Mouse (Mus musculus): Measurements from ENCODE around the gene Eno3.

Eno3 gene

GRCm38 (mm10) chr11:70643051-70643450 is 14.0 kb upstream of the Eno3 start:
- in situ Hi-C loops (cut with MboI): no loop called here

- in situ Hi-C loops (cut with MboI): no loop called here
Measured at GRCm38 (mm10) chr11:70644564-70645103, 12.4 kb upstream of the Eno3 start.

DNA sequence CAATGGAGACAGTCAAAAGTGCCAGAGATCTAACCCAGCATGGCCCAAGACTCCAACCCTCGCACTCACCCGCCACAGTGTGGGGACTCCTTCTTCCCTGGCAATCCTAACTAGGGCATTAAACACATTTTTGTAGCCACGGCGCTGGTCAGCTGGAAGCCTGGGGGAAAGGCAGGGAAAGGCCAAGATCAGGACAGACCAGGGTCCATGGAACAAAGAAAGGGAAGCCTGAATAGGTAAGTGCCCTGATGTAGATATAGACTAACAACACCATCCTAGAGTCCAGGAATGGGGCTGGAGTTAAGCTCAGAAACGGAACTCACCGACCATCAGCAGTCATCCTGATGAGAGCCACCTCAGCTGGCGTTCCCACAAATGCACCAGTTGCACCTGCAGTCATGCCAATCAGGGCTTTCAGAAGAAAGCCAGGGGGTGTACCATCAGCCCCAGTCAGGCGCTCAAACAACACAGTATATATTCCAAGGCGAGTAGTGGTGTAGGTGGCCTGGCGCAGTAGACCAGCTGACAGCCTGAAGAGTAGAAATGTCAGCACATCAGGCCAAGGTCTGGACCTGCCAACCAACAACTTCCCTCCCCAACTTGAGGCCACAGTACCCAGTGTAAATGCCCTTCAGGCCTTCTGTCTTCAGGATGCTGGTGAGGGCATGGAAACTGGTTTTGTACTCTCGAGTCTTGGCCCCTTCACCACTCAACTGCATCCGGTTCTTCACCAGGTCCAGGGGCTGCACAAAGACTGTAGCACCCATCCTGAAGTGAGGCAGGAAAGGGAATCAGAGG is 11.3 kb upstream of the Eno3 start:
- in situ Hi-C loops (cut with MboI): no loop called here

- in situ Hi-C loops (cut with MboI): no loop called here
Measured at GRCm38 (mm10) chr11:70646259-70646555, 10.8 kb upstream of the Eno3 start.

DNA sequence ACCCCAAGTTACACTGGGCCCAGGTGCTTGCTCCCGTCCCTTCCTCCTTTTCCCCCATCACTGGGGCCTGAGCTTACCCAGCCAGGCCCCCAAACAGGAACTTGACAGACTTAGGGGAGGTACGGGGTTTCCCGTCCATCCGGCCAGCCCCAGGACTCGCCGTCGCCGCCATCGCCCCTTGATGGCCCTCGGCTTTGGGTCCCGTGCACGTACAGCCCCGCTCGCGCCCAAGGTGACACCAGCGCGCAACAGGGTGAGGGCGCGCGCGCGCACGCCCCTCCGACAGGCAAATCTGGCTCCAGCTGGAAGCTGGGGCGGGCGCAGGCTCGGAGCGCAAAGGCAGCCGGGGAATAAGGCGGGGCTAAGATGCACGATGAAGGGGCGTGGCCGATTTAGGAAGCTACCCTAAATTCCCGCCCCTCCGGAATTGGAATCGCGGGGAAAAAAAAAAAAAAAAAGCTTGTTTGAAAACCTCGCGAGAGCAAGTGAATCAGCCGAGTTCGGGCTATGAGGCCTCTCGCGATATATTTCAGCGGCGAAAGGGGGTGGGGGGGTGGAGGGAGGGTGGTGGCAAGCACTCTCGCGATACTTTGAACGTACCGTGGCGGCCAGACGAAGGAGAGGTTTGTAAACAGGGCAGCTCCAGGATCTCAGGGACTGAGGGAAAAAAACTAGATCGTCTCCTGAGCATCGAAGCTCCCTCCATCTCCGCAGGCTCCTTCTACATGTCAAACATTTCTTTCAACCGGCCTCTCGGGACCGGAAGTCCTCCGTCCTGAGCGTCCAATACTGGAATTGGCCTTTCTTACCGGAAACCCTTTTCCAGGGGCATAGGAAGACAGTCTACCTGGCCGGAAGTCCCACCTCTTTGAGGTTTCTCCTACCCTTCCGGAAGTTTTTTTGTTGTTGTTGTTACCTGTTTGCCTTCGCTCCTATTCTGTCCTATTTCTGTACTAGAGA is 10.0 kb upstream of the Eno3 start, which contains the start of the genes Rnf167 and Slc25a11:
Gene Rnf167, plus strand, starts transcription at position 545 of the 960 bp plus-strand sequence.
Gene Slc25a11, minus strand, starts transcription at position 789 of the 960 bp plus-strand sequence.
- in situ Hi-C loops (cut with MboI): no loop called here

DNA sequence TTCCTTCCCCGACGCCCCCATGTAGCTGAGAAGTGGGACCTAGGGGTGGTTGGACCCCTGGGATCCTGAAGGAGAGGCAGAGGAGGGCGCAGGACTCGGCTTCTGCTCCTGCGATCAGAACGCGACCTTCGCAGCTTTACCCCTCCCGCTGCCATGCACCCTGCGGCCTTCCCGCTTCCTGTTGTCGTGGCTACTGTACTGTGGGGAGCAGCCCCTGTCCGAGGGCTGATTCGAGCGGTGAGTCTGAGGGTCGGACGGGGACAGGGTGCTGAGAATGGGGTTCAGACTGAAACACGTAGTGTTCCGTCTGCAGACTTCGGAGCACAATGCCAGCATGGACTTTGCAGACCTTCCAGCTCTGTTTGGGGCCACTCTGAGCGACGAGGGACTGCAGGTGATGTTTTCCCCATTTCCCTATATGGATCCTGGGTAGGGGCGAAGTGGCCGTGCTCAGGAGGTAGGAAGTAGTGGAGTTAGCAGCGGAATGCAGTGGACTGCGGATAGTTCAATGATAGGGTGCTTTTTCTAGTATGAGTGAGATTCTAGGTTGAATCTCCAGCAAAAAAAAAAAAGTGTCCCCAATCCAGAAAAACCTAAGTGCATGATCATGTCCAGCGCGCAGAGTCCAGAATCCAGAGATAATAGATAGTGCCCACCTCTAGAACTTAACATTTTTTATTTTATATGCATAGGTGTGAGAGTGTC is 9.1 kb upstream of the Eno3 start:
- in situ Hi-C loops (cut with MboI): no loop called here

- in situ Hi-C loops (cut with MboI): no loop called here
Measured at GRCm38 (mm10) chr11:70648512-70648911, 8.5 kb upstream of the Eno3 start.

DNA sequence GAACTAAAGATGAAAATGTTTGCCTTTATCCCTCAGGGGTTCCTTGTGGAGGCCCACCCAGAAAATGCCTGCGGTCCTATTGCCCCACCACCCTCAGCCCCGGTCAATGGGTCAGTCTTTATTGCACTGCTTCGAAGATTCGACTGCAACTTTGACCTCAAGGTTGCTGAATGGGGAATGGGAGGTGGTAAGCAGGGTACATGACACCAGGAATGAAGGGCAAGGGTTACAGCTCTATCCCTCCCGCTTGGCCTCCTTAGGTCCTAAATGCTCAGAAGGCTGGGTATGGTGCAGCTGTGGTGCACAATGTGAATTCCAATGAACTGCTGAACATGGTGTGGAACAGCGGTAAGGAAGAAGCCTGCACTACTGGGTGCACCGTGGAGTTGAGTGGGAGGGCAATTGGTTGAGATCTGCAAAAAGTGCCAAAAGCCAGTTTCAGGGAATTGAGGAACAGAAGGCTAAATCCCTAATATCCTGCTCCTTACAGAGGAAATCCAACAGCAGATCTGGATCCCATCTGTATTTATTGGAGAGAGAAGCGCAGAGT is 7.7 kb upstream of the Eno3 start:
- in situ Hi-C loops (cut with MboI): no loop called here

DNA sequence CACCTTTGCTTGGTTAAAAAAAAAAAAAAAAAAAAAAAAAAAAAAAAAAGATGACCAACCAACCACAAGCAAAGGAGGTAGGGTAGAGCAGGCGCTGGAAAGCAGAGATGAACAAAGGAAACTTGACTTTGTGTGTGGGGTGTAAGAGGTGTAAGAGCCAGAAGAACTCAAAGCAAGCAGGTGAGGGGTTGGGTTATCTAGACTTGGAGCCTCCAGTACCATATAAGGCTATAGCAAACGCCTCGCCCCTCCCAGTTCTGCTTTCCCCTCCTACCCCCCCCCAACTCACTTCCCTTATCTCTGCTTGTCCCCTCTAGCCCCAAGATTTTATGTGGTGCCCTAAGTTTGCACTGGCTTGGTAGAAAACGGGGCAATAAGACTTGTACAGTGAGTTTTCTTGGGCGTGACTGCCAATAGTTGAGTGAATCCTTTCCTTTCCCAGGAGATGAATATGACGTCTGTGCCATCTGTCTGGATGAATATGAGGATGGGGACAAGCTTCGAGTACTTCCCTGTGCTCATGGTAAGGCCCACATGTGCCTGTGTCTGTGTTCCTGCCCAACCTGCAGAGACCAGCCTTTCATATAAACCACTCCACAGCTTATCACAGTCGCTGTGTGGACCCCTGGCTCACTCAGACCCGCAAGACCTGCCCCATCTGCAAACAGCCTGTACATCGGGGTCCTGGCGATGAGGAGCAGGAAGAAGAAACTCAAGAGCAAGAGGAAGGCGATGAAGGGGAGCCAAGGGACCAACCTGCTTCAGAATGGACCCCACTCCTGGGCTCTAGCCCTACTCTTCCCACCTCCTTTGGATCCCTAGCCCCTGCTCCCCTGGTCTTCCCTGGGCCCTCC is 6.5 kb upstream of the Eno3 start:
- in situ Hi-C loops (cut with MboI): loop anchor here (25.0 kb wide), 1 partner anchor 638 kb away; the partner anchor contains the start of genes Acadvl, Dlg4 and Dvl2

GRCm38 (mm10) chr11:70651391-70651790 is 5.6 kb upstream of the Eno3 start:
- in situ Hi-C loops (cut with MboI): loop anchor here (25.0 kb wide), 1 partner anchor 639 kb away; the partner anchor contains the start of genes Acadvl, Dlg4 and Dvl2

GRCm38 (mm10) chr11:70652029-70652883 is 4.7 kb upstream of the Eno3 start:
- in situ Hi-C loops (cut with MboI): loop anchor here (25.0 kb wide), 1 partner anchor 640 kb away; the partner anchor contains the start of genes Acadvl, Dlg4 and Dvl2

- in situ Hi-C loops (cut with MboI): loop anchor here (25.0 kb wide), 1 partner anchor 641 kb away; the partner anchor contains the start of genes Acadvl, Dlg4 and Dvl2
Measured at GRCm38 (mm10) chr11:70652884-70653344, 4.1 kb upstream of the Eno3 start.

DNA sequence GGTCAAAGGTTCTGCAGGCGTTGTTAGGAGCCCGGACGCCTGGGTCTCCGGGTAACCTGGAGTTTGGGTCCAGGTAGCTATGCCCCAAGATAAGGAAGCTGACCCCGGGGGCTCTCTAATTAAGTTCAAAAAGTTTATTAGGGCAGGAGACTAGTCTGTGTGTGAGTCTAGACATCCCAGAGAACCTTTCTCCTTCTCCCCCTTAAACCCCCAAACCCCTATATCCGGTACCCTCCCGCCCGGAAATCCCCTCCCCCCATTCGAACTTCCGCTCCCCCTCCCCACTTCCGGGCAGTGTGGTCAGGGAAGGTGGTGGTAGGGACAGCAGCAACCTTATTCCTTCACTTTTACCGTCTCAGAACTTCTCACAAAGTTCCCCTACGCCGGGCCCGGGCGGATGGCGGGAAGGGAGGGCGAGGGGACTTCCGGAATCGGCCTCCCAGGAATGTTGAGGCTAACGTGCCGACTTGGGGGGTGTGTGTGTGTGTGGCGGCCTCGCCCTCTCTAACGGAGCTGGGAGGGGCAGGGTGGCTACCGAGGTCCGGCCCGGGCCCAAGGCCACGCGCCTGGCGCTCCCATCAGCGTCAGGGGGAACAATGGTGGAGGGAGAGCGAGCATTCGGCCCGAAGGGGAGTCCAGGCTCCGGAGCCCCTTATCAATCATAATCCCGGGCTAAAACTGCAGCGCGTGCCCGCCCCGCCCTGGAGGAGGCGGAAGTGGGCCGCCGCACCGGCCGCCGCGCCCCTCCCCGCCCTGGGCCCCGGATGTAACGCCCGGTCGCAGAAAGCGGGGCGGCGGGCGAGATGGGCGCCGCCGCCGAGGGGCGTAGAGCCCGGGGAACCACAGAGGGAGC is 3.4 kb upstream of the Eno3 start:
- in situ Hi-C loops (cut with MboI): loop anchor here (25.0 kb wide), 1 partner anchor 641 kb away; the partner anchor contains the start of genes Acadvl, Dlg4 and Dvl2

GRCm38 (mm10) chr11:70654198-70654922 is 2.6 kb upstream of the Eno3 start, which contains the start of gene Pfn1:
TSS of gene Pfn1 (minus strand) at chr11:70654644.
- in situ Hi-C loops (cut with MboI): loop anchor here (25.0 kb wide), 1 partner anchor 642 kb away; the partner anchor contains the start of genes Acadvl, Dlg4 and Dvl2

DNA sequence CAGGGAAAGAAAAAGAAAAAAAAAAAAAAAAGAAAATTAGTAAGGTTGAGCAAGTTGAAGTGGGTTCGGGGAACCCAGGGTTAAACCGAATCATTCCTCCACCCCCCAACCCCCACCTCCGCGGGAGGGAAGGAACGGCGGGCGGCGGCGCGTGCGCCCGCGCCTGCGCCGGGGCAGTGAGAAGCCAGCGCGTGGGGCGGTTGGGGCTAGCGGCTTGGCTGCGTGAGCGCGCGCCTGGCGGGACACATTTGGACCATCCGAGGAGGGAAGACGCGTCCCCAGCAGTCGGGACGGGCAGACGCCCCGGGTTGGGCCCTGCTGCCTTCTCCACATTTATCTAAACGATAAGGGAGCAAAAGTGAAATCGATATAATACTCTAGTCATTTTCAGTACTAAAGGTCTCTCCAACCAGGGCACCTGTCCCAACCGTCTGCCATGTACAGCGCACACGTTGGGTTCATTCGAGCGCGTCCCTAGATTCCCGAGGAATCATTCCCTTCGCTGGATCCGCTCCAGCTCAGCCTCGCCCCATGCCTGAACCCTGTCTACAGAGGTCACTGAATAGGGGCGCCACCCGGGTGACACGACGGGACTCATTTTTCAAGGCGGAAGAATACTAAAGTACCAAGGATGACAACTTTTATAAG is 2.0 kb upstream of the Eno3 start:
- in situ Hi-C loops (cut with MboI): loop anchor here (25.0 kb wide), 1 partner anchor 643 kb away; the partner anchor contains the start of genes Acadvl, Dlg4 and Dvl2

All from mature B cell (primary cell).